Mouse (Mus musculus) hindbrain, embryonic 15.5 days (tissue): ENCODE results near the gene Prkcz. TPM values are rescaled to one million over a fixed set of nuclear protein-coding genes. Genes with fewer than 3 reads are reported as not detected.

ENCODE experiments used
- ATAC-seq: fragments of 200-750 bp; cut with Nextera tagmentation; 2 replicates; pipeline ENCODE4 v1.8.0; 2017; ENCODE audit warnings: low read depth, moderate number of reproducible peaks, moderate TSS enrichment; ENCODE audit not compliant: low FRiP score
- H3K27ac ChIP-seq: fragments of 300-500 bp; sonication (generic); replicated peaks from 2 replicates; pipeline ENCODE4 v1.5.1; 2015; ENCODE audit warnings: mild to moderate bottlenecking, inconsistent platforms
- H3K27me3 ChIP-seq: fragments of 300-500 bp; sonication (generic); 2 replicates; pipeline ENCODE4 v1.6.1; 2015; ENCODE audit warnings: control low read depth, inconsistent platforms
- H3K36me3 ChIP-seq: fragments of 300-500 bp; sonication (generic); 2 replicates; pipeline ENCODE4 v1.6.1; 2015; ENCODE audit warnings: control low read depth, inconsistent platforms
- H3K4me1 ChIP-seq: fragments of 300-500 bp; sonication (generic); replicated peaks from 2 replicates; pipeline ENCODE4 v1.6.1; 2015; ENCODE audit warnings: control low read depth, inconsistent platforms
- H3K4me2 ChIP-seq: fragments of 300-500 bp; sonication (generic); 2 replicates; pipeline ENCODE4 v1.6.1; 2015; ENCODE audit warnings: moderate library complexity, mild to moderate bottlenecking, inconsistent platforms
- H3K4me3 ChIP-seq: fragments of 300-500 bp; sonication (generic); 2 replicates; pipeline ENCODE4 v1.5.1; 2015; ENCODE audit warnings: mild to moderate bottlenecking, inconsistent platforms
- H3K9ac ChIP-seq: fragments of 300-500 bp; sonication (generic); 2 replicates; pipeline ENCODE4 v1.6.1; 2015; ENCODE audit warnings: inconsistent platforms
- H3K9me3 ChIP-seq: fragments of 300-500 bp; sonication (generic); 2 replicates; pipeline ENCODE4 v1.6.1; 2016; ENCODE audit warnings: control low read depth, inconsistent platforms
- WGBS: fragments of 180-500 bp; shearing (Covaris S2); methylation state at CpG from one replicate; pipeline ENCODE4 v1.1.7; 2015; 5-methylcytosine and 5-hydroxymethylcytosine counted together
- polyA plus RNA-seq: library from polyadenylated mRNA; unstranded; fragments of >200 nt; fragmentation: Nextera tagmentation; extraction: Ambion mirVana; gene quantifications from 2 replicates; pipeline ENCODE4 v1.2.1, GENCODE M21; 2015

Prkcz gene
- polyA plus RNA-seq, 1 experiment from 2014 or later, result 87.2 TPM

- Histone ChIP-seq H3K4me1 (peaks cover 8% of the 10 kb centered on the region), H3K27me3 (no peaks in the 10 kb centered on the region), H3K36me3 (no peaks in the 10 kb centered on the region), H3K27ac (no peak overlapping the region), H3K4me2 (no peak overlapping the region), H3K9me3 (no peaks in the 10 kb centered on the region), H3K9ac (no peak overlapping the region), H3K4me3 (no peak overlapping the region)
- no peak for ATAC-seq
- WGBS, result 84% methylated on average over 5 of the region's 5 CpGs
These were observed 132.7 kb downstream of the Prkcz start for GRCm38 (mm10) chr4:155228461-155228860.

- no peaks in the 10 kb centered on the region for H3K27me3 ChIP-seq
- peaks cover 6% of the 10 kb centered on the region for H3K4me1 ChIP-seq
- H3K4me2 ChIP-seq, result no peak overlapping the region
- no peaks in the 10 kb centered on the region for H3K9me3 ChIP-seq
- H3K4me3 ChIP-seq, result no peak overlapping the region
- 85% methylated on average over 4 of the region's 4 CpGs for WGBS
- no peak for ATAC-seq
- no peak overlapping the region for H3K27ac ChIP-seq
- H3K9ac ChIP-seq, result no peak overlapping the region
- H3K36me3 ChIP-seq, result no peaks in the 10 kb centered on the region
These were observed 133.2 kb downstream of the Prkcz start for GRCm38 (mm10) chr4:155227986-155228385.

DNA sequence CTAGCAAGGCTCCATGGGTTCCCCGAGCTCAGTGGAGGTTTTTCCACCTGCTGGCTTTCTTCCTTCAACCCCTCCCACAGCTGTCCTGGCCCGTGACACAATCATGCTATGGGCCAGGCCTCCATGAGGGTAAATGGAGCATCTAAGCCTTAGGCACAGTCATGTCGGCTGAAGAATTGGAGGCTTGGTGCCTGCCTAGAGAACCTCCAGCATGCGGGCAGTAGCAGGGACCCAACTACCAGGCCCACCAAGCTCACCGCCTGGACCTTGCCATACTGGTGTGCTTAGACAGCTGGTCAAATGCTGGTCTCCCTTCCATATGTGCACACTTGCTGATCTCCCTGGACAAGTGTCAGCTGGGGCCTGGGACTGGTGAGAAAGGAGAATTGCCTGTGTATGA is 135.2 kb downstream of the Prkcz start:
- H3K4me2 ChIP-seq, result no peak overlapping the region
- ATAC-seq, result no peak
- H3K4me1 ChIP-seq, result peaks cover 14% of the 10 kb centered on the region
- WGBS, result 75% methylated on average over 5 of the region's 5 CpGs
- no peak overlapping the region for H3K27ac ChIP-seq
- H3K4me3 ChIP-seq, result no peak overlapping the region
- H3K27me3 ChIP-seq, result no peaks in the 10 kb centered on the region
- H3K9me3 ChIP-seq, result no peaks in the 10 kb centered on the region
- no peak overlapping the region for H3K9ac ChIP-seq
- no peaks in the 10 kb centered on the region for H3K36me3 ChIP-seq

- Histone ChIP-seq H3K36me3 (no peaks in the 10 kb centered on the region), H3K4me2 (peak overlapping the region; percentile 94), H3K9ac (peak overlapping the region; percentile 76), H3K4me1 (peaks cover 35% of the 10 kb centered on the region), H3K4me3 (peak overlapping the region; percentile 85), H3K27me3 (no peaks in the 10 kb centered on the region), H3K27ac (peak overlapping the region; percentile 97), H3K9me3 (no peaks in the 10 kb centered on the region)
- WGBS, result 34% methylated on average over 20 of the region's 20 CpGs
- no peak for ATAC-seq
These were observed 137.3 kb downstream of the Prkcz start for GRCm38 (mm10) chr4:155223594-155224528.

- Histone ChIP-seq H3K4me1 (peaks cover 43% of the 10 kb centered on the region), H3K27ac (peak overlapping the region; percentile 97), H3K27me3 (no peaks in the 10 kb centered on the region), H3K9me3 (no peaks in the 10 kb centered on the region), H3K4me2 (peak overlapping the region; percentile 94), H3K36me3 (no peaks in the 10 kb centered on the region), H3K4me3 (peak overlapping the region; percentile 85), H3K9ac (peak overlapping the region; percentile 90)
- WGBS, result 1% methylated on average over 56 of the region's 116 CpGs
- ATAC-seq, result peak; percentile 99
These were observed 138.1 kb downstream of the Prkcz start for GRCm38 (mm10) chr4:155222841-155223593.

DNA sequence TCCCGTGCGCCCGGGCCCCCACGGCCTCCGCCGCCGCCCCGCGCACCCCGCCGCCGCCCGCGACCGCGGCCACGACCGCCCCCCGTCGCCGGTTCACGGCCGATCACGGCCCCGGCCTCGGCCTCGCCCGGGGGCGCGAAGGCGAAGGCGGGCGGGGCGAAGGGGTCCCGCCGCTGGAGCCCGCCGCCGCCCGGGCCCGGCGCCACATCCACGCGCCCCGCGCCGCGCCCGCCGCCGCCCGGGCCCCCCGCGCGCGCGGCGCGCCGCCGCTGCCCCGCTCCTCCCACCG is 138.7 kb downstream of the Prkcz start, which contains the start of gene Ski:
TSS of gene Ski (minus strand) at position 41 of the 289 bp plus-strand sequence.
- WGBS, result 0% methylated on average over 6 of the region's 63 CpGs
- Histone ChIP-seq H3K36me3 (no peaks in the 10 kb centered on the region), H3K27ac (peak within 1 kb of the TSS; percentile 97), H3K27me3 (no peaks in the 10 kb centered on the region), H3K9me3 (no peaks in the 10 kb centered on the region), H3K9ac (peak within 1 kb of the TSS; percentile 90), H3K4me2 (peak within 1 kb of the TSS; percentile 94), H3K4me1 (peaks cover 48% of the 10 kb centered on the region), H3K4me3 (peak within 1 kb of the TSS; percentile 85)
- ATAC-seq, result no peak

DNA sequence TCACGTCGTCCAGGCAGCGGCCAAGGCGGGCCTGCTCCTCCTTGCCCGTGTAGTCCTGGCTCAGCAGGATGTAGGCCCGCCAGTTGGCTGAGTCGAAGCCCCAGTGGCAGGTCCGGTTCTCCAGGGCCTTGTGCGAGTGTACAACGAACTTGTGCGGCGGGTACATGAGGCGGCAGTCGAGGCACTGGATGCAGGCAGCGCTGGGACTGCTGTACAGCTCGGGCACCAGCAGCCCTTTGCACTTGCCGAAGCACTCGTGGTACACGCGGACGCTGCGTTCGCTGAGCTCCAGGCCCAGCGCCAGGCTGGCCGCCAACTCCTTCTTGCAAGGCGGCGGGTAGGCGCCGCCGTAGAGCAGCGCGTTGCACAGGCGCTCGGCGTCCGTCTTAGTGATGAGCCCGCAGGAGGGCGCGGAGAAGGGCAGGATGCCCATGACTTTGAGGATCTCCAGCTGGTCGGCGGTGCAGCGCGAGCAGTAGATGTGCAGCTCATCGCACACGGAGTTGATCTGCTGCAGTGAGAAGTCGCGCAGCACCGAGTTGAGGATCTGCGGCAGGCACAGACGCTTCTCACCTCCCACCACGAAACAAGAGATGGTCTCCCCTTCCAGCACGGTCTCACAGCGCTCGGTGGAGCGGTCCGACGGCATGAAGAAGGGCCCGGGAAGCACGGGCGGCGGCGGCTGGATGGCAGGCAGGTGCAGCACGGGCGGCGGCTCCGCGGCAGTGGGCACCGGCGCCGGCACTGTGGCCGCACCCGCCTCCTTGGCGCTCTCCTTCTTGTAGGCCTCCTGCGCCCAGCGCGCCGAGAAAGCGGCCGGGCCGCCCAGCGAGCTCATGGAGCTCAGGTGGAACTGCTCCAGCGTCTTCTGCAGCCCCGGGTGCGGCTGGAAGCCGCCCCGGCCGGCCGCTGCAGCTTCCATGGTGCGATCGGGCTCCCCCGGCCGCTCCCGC is 139.3 kb downstream of the Prkcz start:
- H3K27me3 ChIP-seq, result no peaks in the 10 kb centered on the region
- peak overlapping the region; percentile 94 for H3K4me2 ChIP-seq
- WGBS, result under 1% methylated on average over 73 of the region's 93 CpGs
- peaks cover 54% of the 10 kb centered on the region for H3K4me1 ChIP-seq
- peak overlapping the region; percentile 87 for H3K27ac ChIP-seq
- H3K9me3 ChIP-seq, result no peaks in the 10 kb centered on the region
- H3K4me3 ChIP-seq, result peak overlapping the region; percentile 85
- peak overlapping the region; percentile 90 for H3K9ac ChIP-seq
- no peak for ATAC-seq
- no peaks in the 10 kb centered on the region for H3K36me3 ChIP-seq

DNA sequence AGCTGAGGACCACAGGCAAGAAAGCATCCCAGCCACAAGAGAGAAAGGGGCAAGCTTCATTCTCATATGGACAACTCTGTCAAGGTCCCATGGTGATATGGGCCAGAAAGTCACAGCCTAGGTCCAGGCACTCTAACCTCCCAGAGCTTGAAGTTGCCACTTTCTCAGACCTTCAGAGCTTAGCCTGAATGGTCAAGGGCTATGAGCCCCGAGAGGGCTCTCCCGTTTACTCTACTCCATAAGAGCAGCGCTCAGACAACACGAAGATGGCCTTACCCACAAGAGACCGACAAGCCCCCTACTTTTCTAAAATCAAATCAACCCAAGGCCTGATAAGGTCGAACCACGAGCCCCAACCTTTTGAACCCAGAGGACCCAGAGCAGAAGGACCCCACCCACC is 140.1 kb downstream of the Prkcz start:
- H3K27me3 ChIP-seq, result no peaks in the 10 kb centered on the region
- ATAC-seq, result no peak
- 1% methylated on average over 7 of the region's 7 CpGs for WGBS
- peak overlapping the region; percentile 85 for H3K4me3 ChIP-seq
- H3K4me2 ChIP-seq, result peak overlapping the region; percentile 94
- no peaks in the 10 kb centered on the region for H3K36me3 ChIP-seq
- peaks cover 62% of the 10 kb centered on the region for H3K4me1 ChIP-seq
- H3K9ac ChIP-seq, result peak overlapping the region; percentile 90
- no peaks in the 10 kb centered on the region for H3K9me3 ChIP-seq
- peak overlapping the region; percentile 87 for H3K27ac ChIP-seq

GRCm38 (mm10) chr4:155220213-155221100 is 140.7 kb downstream of the Prkcz start:
- peaks cover 69% of the 10 kb centered on the region for H3K4me1 ChIP-seq
- H3K36me3 ChIP-seq, result no peaks in the 10 kb centered on the region
- WGBS, result 3% methylated on average over 14 of the region's 14 CpGs
- H3K4me3 ChIP-seq, result peak overlapping the region; percentile 85
- H3K27ac ChIP-seq, result peak overlapping the region; percentile 87
- peak overlapping the region; percentile 90 for H3K9ac ChIP-seq
- H3K4me2 ChIP-seq, result peak overlapping the region; percentile 94
- no peaks in the 10 kb centered on the region for H3K27me3 ChIP-seq
- H3K9me3 ChIP-seq, result no peaks in the 10 kb centered on the region
- ATAC-seq, result no peak

DNA sequence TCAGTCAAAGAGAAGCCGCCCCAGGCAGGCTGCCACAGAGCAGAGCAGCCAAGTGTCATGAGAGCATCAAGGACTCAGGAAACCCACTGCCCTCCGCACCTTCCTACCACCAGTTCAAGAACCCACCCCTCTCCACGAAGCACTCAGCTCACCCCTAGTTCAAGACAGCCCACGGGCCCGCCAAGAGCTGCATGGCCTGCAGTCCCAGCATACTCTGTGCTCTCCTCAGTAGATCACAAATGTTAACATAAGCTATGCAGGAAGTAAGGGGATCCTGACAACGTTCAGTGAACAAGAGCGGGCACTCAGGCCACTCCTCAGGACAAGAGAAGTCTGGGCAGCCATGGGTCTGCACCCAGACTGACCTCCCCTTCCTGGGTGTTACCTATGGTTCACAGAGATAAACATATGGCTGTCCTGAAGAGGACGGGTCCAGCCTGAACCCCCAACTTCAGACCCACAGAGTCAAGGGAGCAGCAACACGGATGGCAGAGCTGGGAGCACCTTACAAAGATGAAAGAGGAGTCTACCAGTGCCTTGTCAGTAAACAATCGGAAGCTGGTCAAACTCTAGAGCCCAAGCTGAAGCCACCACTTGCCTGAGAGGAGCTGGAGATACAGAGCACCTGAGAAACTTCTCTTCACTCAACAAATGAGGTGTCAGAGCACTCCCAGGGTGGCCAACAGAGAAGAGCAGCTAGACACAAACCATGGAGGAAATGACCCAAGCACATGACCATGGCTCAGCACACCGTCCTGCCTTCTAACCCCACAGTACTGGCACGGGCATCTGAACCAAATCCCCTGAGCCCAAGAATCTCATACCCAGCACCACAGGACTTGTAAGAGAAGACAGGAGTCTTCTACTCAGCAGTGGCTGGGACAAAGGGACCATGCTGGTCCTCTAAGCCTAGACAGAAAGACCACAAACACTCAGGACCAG is 141.6 kb downstream of the Prkcz start:
- Histone ChIP-seq H3K9ac (peak overlapping the region; percentile 90), H3K9me3 (no peaks in the 10 kb centered on the region), H3K4me1 (peaks cover 78% of the 10 kb centered on the region), H3K36me3 (no peaks in the 10 kb centered on the region), H3K27ac (no peak overlapping the region), H3K27me3 (no peaks in the 10 kb centered on the region), H3K4me2 (peak overlapping the region; percentile 94), H3K4me3 (peak overlapping the region; percentile 85)
- no peak for ATAC-seq
- WGBS, result 52% methylated on average over 12 of the region's 12 CpGs
